Mouse (Mus musculus): ENCODE results near the gene Kazn.

The Kazn gene

GRCm38 (mm10) chr4:142162729-142163128 is 76.5 kb downstream of the Kazn start:
- H3K4me1 ChIP-seq (replicated peaks; ENCODE audit: low read depth, low read length) = peaks cover 92% of the 10 kb centered on the region
- H3K9me3 ChIP-seq (ENCODE audit: low read length) = no peaks in the 10 kb centered on the region
- H3K4me3 ChIP-seq (replicated peaks; ENCODE audit: low read length) = no peak overlapping the region
- peaks cover 37% of the 10 kb centered on the region for H3K36me3 ChIP-seq (ENCODE audit: insufficient read depth, low read length)
- no peaks in the 10 kb centered on the region for H3K27me3 ChIP-seq (ENCODE audit: insufficient read depth, low read length)
- TF ChIP-seq NANOG (IDR thresholded peaks at IDR 0.05; ENCODE audit: borderline replicate concordance, low read length) (no peak), CTCF (conservative IDR thresholded peaks at IDR 0.05; ENCODE audit: low read length) (no peak), POU5F1 (IDR thresholded peaks at IDR 0.05; ENCODE audit: borderline replicate concordance, low read length) (no peak)

DNA sequence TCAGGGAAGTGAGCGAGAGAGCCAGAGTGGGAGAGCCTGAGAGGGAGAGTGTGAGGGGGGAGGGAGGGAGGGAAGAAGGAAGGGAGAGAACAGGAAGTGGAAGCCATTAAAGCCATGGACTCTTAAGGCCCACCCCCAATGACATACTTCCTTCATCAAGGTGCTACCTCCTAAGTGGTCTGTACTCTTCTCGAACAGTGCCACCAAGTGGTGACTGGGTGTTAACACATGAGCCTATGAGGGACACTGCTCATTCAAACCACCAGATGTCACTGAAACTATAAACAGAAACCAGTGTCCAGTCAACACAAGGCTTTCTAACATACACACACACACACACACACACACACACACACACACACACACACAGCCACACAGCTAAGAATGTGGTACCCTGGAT is 77.1 kb downstream of the Kazn start:
- TF ChIP-seq CTCF (conservative IDR thresholded peaks at IDR 0.05; ENCODE audit: low read length) (peak; percentile 39), POU5F1 (IDR thresholded peaks at IDR 0.05; ENCODE audit: borderline replicate concordance, low read length) (no peak)
- peaks cover 43% of the 10 kb centered on the region for H3K36me3 ChIP-seq (ENCODE audit: insufficient read depth, low read length)
- no peaks in the 10 kb centered on the region for H3K27me3 ChIP-seq (ENCODE audit: insufficient read depth, low read length)
- no peak overlapping the region for H3K4me3 ChIP-seq (replicated peaks; ENCODE audit: low read length)
- H3K9me3 ChIP-seq (ENCODE audit: low read length) = no peaks in the 10 kb centered on the region
- H3K4me1 ChIP-seq (replicated peaks; ENCODE audit: low read depth, low read length) = peaks cover 92% of the 10 kb centered on the region

DNA sequence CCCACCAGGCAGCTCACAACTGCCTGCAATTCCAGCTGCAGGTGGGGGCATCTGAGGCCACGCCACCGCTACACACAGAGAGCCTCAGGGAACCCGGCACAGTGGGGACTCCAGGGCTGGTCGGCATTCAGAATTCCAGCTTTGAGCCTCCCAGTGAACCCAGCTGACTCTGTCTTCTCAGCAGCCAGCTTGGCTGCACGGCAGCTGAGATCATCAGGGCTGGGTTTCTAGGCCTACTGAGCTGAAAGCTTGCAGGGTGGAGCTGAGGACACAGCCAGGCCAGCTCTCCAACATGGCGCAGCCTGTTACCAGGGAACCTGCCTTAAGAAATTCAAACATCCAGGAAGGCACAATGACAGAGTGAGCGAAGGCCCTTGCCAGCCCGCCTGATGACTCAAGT is 79.2 kb downstream of the Kazn start:
- TF ChIP-seq POU5F1 (IDR thresholded peaks at IDR 0.05; ENCODE audit: borderline replicate concordance, low read length) (no peak), CTCF (conservative IDR thresholded peaks at IDR 0.05; ENCODE audit: low read length) (no peak), NANOG (IDR thresholded peaks at IDR 0.05; ENCODE audit: borderline replicate concordance, low read length) (no peak)
- H3K27me3 ChIP-seq (ENCODE audit: insufficient read depth, low read length) = no peaks in the 10 kb centered on the region
- H3K9me3 ChIP-seq (ENCODE audit: low read length) = no peaks in the 10 kb centered on the region
- H3K36me3 ChIP-seq (ENCODE audit: insufficient read depth, low read length) = peaks cover 63% of the 10 kb centered on the region
- peak overlapping the region; percentile 41 for H3K4me3 ChIP-seq (replicated peaks; ENCODE audit: low read length)
- H3K4me1 ChIP-seq (replicated peaks; ENCODE audit: low read depth, low read length) = peaks cover 92% of the 10 kb centered on the region

DNA sequence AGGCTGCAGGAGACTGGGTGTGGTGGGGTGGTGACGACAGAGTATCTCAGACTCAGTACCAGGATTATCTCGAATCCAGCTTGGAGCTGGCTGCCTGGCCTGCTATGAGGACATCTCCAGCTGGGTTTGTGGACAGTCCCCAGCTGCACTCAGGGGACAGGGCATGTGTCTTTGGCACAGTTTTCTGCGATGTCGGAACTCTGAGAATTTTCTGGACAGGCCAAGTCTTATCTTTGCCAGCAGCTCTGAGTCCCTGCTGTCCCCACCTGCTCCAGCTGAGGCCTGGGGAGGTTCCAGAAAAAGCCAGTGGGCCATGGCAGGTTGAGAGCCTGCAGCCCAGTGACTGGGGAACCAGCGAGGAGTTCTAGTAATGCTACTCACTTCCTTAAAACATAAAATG is 82.7 kb downstream of the Kazn start:
- Histone ChIP-seq H3K4me3 (replicated peaks; ENCODE audit: low read length) (no peak overlapping the region), H3K27me3 (ENCODE audit: insufficient read depth, low read length) (no peaks in the 10 kb centered on the region), H3K4me1 (replicated peaks; ENCODE audit: low read depth, low read length) (peaks cover 97% of the 10 kb centered on the region), H3K9me3 (ENCODE audit: low read length) (no peaks in the 10 kb centered on the region), H3K36me3 (ENCODE audit: insufficient read depth, low read length) (peaks cover 71% of the 10 kb centered on the region)
- TF ChIP-seq NANOG (IDR thresholded peaks at IDR 0.05; ENCODE audit: borderline replicate concordance, low read length) (no peak), POU5F1 (IDR thresholded peaks at IDR 0.05; ENCODE audit: borderline replicate concordance, low read length) (no peak), CTCF (conservative IDR thresholded peaks at IDR 0.05; ENCODE audit: low read length) (no peak)

DNA sequence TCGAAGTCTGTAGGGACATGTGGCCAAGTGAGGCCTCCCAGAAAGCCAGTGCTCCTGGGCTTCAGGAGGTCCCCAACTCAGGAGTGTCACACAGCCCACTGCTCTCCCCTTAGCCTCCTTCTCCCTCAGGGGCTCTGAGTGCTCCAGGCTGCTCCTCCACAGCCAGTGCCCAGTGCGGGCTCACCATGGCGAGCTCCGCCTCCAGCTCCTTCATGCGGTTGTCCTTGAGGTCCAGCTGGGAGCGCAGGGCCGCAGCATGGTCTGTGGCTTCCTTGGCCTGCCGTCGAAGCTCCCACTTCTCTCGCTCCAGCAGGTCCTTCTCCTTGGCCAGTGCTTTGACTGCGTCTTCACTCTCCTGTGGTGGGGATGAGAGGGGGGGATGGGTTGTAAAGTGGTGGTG is 85.0 kb downstream of the Kazn start:
- Histone ChIP-seq H3K9me3 (ENCODE audit: low read length) (no peaks in the 10 kb centered on the region), H3K36me3 (ENCODE audit: insufficient read depth, low read length) (peaks cover 90% of the 10 kb centered on the region), H3K27me3 (ENCODE audit: insufficient read depth, low read length) (no peaks in the 10 kb centered on the region), H3K4me1 (replicated peaks; ENCODE audit: low read depth, low read length) (peaks cover 84% of the 10 kb centered on the region), H3K4me3 (replicated peaks; ENCODE audit: low read length) (peak overlapping the region; percentile 43)
- no peak for TF ChIP-seq NANOG (IDR thresholded peaks at IDR 0.05; ENCODE audit: borderline replicate concordance, low read length)
- no peak for TF ChIP-seq CTCF (conservative IDR thresholded peaks at IDR 0.05; ENCODE audit: low read length)
- TF ChIP-seq POU5F1 (IDR thresholded peaks at IDR 0.05; ENCODE audit: borderline replicate concordance, low read length) = no peak

GRCm38 (mm10) chr4:142153526-142153925 is 85.7 kb downstream of the Kazn start:
- Histone ChIP-seq H3K36me3 (ENCODE audit: insufficient read depth, low read length) (peaks cover 90% of the 10 kb centered on the region), H3K27me3 (ENCODE audit: insufficient read depth, low read length) (no peaks in the 10 kb centered on the region), H3K9me3 (ENCODE audit: low read length) (no peaks in the 10 kb centered on the region), H3K4me1 (replicated peaks; ENCODE audit: low read depth, low read length) (peaks cover 84% of the 10 kb centered on the region), H3K4me3 (replicated peaks; ENCODE audit: low read length) (peak overlapping the region; percentile 27)
- TF ChIP-seq CTCF (conservative IDR thresholded peaks at IDR 0.05; ENCODE audit: low read length) = peak; percentile 98
- no peak for TF ChIP-seq NANOG (IDR thresholded peaks at IDR 0.05; ENCODE audit: borderline replicate concordance, low read length)

DNA sequence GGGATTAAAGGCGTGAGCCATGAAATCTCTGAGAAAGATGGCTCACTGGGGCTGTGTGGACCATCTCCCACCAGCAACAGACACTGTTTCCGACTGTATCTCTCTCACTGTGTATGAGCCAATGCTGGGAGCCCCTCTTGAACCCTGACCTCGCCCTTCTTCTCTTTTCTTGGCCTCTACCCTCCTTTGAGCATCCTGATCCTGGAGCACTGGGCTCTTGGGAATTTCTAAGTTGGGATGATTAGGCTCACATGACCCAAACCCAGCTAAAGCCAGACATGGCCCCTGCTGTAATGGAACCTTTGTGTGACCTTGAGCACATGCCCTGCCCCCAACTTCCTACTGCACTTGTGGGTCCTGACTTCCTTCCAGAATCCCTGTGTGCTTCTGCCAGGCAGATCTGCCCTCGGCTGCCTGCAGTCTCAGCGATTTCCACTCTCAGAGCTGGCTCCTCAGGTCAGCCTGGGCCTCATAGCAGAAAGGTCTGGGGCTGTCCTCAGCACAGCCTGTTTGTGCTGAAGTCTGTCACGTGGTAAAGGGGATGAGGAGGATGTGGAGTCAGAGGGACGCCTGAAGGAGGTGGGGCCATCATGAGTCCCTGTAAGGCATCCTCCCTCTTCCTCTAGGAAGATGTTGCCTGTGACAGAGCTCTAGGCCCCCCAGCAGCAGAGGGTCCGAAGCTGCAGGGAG is 86.3 kb downstream of the Kazn start:
- Histone ChIP-seq H3K4me3 (replicated peaks; ENCODE audit: low read length) (peak overlapping the region; percentile 27), H3K27me3 (ENCODE audit: insufficient read depth, low read length) (no peaks in the 10 kb centered on the region), H3K9me3 (ENCODE audit: low read length) (no peaks in the 10 kb centered on the region), H3K4me1 (replicated peaks; ENCODE audit: low read depth, low read length) (peaks cover 84% of the 10 kb centered on the region), H3K36me3 (ENCODE audit: insufficient read depth, low read length) (peaks cover 90% of the 10 kb centered on the region)
- TF ChIP-seq POU5F1 (IDR thresholded peaks at IDR 0.05; ENCODE audit: borderline replicate concordance, low read length) = no peak
- no peak for TF ChIP-seq CTCF (conservative IDR thresholded peaks at IDR 0.05; ENCODE audit: low read length)
- no peak for TF ChIP-seq NANOG (IDR thresholded peaks at IDR 0.05; ENCODE audit: borderline replicate concordance, low read length)

DNA sequence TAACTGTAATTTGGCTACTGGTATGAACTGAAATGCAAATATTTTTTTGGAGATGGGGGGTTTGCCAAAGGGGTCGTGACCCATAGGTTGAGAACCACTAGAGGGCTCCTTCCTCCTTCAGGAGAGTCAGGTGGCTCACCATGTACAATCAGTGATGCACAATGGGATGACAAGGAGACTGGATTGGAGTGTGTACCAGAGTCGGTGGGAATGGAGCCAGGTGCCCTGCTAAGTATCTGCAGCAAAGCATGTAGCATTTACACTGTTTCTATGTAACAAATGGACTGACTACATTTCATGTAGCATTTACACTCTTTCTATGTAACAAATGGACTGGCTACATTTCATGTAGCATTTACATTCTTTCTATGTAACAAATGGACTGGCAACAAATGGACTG is 89.1 kb downstream of the Kazn start:
- Histone ChIP-seq H3K4me3 (replicated peaks; ENCODE audit: low read length) (no peak overlapping the region), H3K4me1 (replicated peaks; ENCODE audit: low read depth, low read length) (peaks cover 71% of the 10 kb centered on the region), H3K27me3 (ENCODE audit: insufficient read depth, low read length) (no peaks in the 10 kb centered on the region), H3K9me3 (ENCODE audit: low read length) (no peaks in the 10 kb centered on the region), H3K36me3 (ENCODE audit: insufficient read depth, low read length) (peaks cover 88% of the 10 kb centered on the region)
- TF ChIP-seq CTCF (conservative IDR thresholded peaks at IDR 0.05; ENCODE audit: low read length) (no peak), POU5F1 (IDR thresholded peaks at IDR 0.05; ENCODE audit: borderline replicate concordance, low read length) (no peak), NANOG (IDR thresholded peaks at IDR 0.05; ENCODE audit: borderline replicate concordance, low read length) (no peak)

- Histone ChIP-seq H3K9me3 (ENCODE audit: low read length) (no peaks in the 10 kb centered on the region), H3K4me3 (replicated peaks; ENCODE audit: low read length) (no peak overlapping the region), H3K27me3 (ENCODE audit: insufficient read depth, low read length) (no peaks in the 10 kb centered on the region), H3K36me3 (ENCODE audit: insufficient read depth, low read length) (peaks cover 91% of the 10 kb centered on the region), H3K4me1 (replicated peaks; ENCODE audit: low read depth, low read length) (peaks cover 64% of the 10 kb centered on the region)
- TF ChIP-seq NANOG (IDR thresholded peaks at IDR 0.05; ENCODE audit: borderline replicate concordance, low read length) (no peak), CTCF (conservative IDR thresholded peaks at IDR 0.05; ENCODE audit: low read length) (peak; percentile 41), POU5F1 (IDR thresholded peaks at IDR 0.05; ENCODE audit: borderline replicate concordance, low read length) (no peak)
These were observed 90.0 kb downstream of the Kazn start for GRCm38 (mm10) chr4:142149202-142149601.

All from E14TG2a.4 (cell line).